Mouse (Mus musculus): ENCODE results near the gene Tspan5.

The Tspan5 gene

GRCm38 (mm10) chr3:138876931-138877361 lies 135.0 kb downstream of the Tspan5 start:
- DNase-seq (ENCODE audit: low spot score) = no peak

- DNase-seq (ENCODE audit: low spot score) = no peak
These were observed 135.7 kb downstream of the Tspan5 start for GRCm38 (mm10) chr3:138877741-138878140.

GRCm38 (mm10) chr3:138880999-138881724 lies 139.2 kb downstream of the Tspan5 start:
- no peak for DNase-seq (ENCODE audit: low spot score)

GRCm38 (mm10) chr3:138881725-138882347 lies 139.8 kb downstream of the Tspan5 start:
- no peak for DNase-seq (ENCODE audit: low spot score)

GRCm38 (mm10) chr3:138886121-138886520 lies 144.1 kb downstream of the Tspan5 start:
- no peak for DNase-seq (ENCODE audit: low spot score)

- DNase-seq (ENCODE audit: low spot score) = peak; percentile 73
These were observed 147.2 kb downstream of the Tspan5 start for GRCm38 (mm10) chr3:138889214-138889613.

- DNase-seq (ENCODE audit: low spot score) = no peak
These were observed 147.8 kb downstream of the Tspan5 start for GRCm38 (mm10) chr3:138889769-138890295.

- no peak for DNase-seq (ENCODE audit: low spot score)
These were observed 151.5 kb downstream of the Tspan5 start for GRCm38 (mm10) chr3:138893520-138893919.

- DNase-seq (ENCODE audit: low spot score) = no peak
These were observed 155.5 kb downstream of the Tspan5 start for GRCm38 (mm10) chr3:138897500-138897899.

- no peak for DNase-seq (ENCODE audit: low spot score)
These were observed 156.1 kb downstream of the Tspan5 start for GRCm38 (mm10) chr3:138898055-138898454.

GRCm38 (mm10) chr3:138900571-138901141 lies 158.7 kb downstream of the Tspan5 start:
- no peak for DNase-seq (ENCODE audit: low spot score)

GRCm38 (mm10) chr3:138905678-138906077 lies 163.7 kb downstream of the Tspan5 start:
- DNase-seq (ENCODE audit: low spot score) = peak; percentile 40

GRCm38 (mm10) chr3:138906112-138906880 lies 164.3 kb downstream of the Tspan5 start:
- DNase-seq (ENCODE audit: low spot score) = peak; percentile 83

GRCm38 (mm10) chr3:138909313-138909712 lies 167.3 kb downstream of the Tspan5 start:
- DNase-seq (ENCODE audit: low spot score) = no peak

GRCm38 (mm10) chr3:138912504-138912903 lies 170.5 kb downstream of the Tspan5 start:
- no peak for DNase-seq (ENCODE audit: low spot score)

GRCm38 (mm10) chr3:138914626-138915288 lies 172.8 kb downstream of the Tspan5 start:
- no peak for DNase-seq (ENCODE audit: low spot score)

GRCm38 (mm10) chr3:138916591-138916990 lies 174.6 kb downstream of the Tspan5 start:
- no peak for DNase-seq (ENCODE audit: low spot score)

GRCm38 (mm10) chr3:138917016-138917415 lies 175.0 kb downstream of the Tspan5 start:
- no peak for DNase-seq (ENCODE audit: low spot score)

GRCm38 (mm10) chr3:138918241-138918640 lies 176.2 kb downstream of the Tspan5 start:
- no peak for DNase-seq (ENCODE audit: low spot score)

GRCm38 (mm10) chr3:138926161-138926560 lies 184.2 kb downstream of the Tspan5 start:
- no peak for DNase-seq (ENCODE audit: low spot score)

GRCm38 (mm10) chr3:138927437-138927836 lies 185.4 kb downstream of the Tspan5 start:
- DNase-seq (ENCODE audit: low spot score) = peak; percentile 21

- no peak for DNase-seq (ENCODE audit: low spot score)
These were observed 194.8 kb downstream of the Tspan5 start for GRCm38 (mm10) chr3:138936780-138937179.

Data from adipocyte (in vitro differentiated cells).